Mouse (Mus musculus) left cerebral cortex, adult 11 months (tissue): Measurements from ENCODE around the gene Slc16a1.

ENCODE experiments used
- DNase-seq: peaks from one replicate; pipeline ENCODE4 v3.0.0; 2022; ENCODE audit warnings: low spot score

The Slc16a1 gene

DNA sequence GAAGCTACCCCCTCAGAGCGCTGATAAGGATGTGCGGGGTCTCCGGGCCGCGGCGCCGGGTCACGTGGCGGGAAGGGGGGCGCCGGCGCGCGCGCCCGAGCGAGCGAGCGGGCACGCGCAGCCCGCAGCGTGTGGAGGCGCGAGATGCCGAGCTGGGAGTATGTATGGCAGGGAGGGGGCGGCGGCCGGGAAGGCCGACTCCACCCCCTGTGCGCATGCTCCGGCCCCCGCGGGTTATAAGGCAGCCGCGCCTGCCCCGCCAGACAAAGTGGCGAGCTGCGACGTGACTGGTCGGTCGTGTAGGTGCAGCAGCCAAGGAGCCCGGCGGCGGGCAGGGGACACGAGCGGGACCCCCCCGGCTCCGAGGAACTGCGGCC lies at the start of gene Slc16a1:
Gene Slc16a1, plus strand, starts transcription at position 266 of the 377 bp plus-strand sequence.
- DNase-seq, result peak; percentile 86

DNA sequence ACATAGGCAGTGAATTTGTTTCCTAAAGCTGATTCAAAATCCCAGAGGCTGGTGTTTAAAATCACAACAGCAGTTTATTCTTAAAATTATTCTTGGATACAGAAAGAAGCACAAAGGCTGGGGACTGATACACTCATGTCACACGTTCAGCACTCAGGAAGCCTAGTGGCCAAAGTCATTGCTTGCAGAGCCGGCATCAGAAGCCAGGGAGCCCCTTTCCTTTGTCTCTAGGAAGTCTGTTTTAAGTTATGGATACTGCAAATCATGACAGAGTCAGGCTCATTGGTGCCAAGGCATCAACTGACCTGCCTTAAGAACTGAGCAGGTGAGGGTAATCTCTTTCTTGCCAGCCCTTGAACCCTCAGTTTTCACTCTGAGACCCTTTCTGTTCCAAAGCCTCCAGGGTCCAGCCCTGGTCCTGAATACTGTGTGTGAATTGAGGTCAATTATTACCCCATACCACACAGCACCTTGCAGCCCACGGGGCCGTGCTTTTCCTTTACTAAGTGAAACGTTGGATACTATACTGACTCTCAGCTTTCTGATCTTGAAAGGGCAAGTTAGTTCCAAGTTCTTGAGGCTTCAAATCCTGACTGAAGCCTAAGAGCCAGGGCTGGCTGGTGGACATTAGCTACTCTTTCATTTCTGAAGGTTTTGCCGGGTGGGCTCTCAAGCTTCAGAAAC lies 41.9 kb upstream of the Slc16a1 start:
- no peak for DNase-seq

DNA sequence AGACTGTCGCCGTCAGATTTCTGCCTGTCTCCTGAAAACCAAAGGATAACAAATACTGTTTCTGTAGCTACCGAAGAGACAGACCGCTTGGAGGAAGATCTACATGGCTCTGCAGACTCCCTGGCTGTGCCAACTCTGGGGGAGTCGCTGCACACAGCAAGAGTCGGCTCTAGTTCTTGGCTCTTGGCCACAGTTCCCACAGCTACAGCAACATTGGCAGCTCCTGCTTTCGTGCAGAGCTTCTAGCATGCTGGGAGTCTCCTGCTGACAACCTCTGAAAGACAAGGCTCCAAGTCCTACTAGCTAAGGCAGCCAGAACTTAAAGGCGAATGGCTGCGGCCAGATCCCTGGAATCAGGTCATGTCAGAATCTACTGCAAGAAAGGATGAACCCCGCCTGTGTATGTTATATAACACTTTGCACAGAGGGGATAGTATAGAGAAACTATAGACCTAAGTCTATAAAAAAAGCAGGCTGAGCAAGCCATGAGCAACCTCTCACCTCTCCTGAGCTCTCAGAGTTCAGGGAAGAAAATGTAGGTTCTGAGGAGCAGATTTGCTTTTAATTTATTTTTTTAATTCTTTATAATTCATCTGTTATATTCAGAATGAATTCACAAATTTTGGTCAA lies 41.2 kb upstream of the Slc16a1 start:
- peak; percentile 82 for DNase-seq

DNA sequence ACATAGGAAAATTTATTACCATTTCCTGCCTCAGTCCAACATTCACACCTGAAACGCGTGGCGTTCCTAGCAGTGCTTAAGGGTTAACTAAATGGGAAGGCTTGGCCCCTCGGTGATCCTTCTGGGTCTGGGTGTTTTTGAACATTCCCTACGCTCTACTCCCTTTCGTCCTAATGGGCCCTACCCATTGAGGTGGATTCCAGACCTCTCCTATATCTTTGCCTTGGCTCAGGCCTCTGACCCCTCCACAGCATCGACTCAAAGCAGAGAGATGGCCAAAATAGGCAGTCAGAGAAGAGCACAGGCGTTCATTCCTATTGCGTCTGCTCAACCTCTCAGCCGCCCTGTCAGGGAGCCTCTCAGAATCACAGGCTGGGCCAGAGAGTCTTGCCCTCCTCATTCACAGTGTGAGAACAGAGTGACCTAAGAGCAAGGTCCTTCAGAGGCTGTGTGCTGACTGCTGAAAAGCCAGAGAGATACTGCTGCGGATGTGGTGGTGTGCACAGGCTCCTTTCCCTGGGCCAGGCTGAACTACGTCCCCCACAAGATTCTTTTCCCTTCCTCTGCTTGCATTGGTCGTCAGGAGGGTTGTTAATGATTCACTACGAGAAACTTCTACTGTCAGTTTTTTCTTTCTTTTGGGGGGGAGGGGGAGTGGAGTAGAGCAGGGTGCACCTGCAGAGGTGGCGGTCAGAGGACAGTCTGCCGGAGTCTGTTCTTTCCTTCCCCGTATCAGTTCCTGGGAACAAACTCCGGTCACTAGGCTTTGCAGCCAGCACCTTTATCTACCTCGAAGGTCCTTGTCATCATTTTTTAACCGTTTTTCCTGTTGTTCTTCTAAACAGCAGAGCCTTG lies 38.9 kb upstream of the Slc16a1 start:
- DNase-seq, result no peak

DNA sequence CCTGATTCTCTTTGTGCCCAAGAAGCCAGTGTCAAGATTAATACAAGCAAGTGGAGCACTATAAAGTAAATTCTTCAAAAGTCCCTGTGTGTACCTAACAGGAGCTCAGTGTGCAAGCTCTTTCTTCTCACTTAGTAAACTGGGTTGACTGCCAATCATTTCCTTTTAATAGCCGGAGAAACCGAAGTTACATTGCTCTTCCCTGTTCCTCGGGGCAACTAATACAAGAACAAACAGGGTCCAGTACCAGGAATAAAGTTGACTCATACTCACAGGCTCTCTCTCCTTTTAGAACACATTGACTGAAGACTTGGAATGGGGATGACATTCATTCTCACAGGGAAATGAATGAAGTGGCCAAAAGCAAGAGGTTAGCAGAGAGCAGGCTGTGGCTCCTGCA lies 37.8 kb upstream of the Slc16a1 start:
- DNase-seq, result no peak

DNA sequence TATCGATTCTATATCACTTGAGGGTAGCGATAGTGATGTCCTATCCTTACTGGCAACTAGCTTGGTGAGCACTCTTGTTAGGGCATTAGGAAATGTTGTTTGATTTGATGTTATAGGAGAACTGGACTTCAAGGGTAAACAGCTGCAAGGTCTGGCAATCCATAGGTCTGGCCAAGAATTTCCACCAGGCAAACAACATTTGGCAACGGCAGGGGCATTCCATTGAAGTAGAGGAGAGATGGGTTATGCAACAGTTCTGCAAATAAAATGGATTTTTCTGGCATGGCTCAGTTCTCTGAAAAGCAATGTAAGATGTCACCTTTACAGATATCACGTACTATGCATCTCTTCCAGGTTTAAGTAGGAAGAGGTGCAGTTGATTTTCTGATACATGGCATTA lies 36.8 kb upstream of the Slc16a1 start:
- DNase-seq, result no peak

DNA sequence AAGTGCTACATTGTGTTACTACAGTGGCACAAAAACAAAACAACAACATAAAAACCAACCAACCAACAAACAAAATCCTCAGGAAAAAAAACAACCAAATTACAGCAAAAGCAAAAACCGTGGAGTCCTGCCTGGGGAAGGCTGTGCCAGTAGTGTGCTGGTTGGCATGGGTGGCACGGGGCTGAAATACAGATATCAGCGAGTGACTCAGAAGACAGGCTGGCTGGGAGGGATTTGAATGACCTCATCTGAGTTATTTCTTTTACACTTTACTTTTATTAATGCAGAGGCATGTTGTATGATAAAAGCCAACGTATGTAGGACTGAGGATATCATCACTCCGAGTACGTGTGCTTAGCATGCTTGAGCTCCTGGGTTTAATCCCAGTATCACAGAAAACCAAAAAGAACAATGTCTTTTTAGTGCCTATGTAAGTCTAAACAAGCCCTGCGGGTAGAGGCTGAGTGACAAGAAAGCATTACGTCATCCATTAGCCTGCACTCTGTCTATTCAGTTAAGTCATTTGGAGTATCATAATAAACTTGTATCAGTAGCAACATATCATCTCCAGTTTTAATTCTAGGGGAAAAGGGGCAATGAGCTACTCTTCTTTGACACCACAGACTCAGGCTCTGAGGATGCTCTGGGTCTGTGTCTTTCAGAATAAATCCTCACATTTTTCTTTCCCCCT lies 28.6 kb upstream of the Slc16a1 start:
- DNase-seq, result no peak

DNA sequence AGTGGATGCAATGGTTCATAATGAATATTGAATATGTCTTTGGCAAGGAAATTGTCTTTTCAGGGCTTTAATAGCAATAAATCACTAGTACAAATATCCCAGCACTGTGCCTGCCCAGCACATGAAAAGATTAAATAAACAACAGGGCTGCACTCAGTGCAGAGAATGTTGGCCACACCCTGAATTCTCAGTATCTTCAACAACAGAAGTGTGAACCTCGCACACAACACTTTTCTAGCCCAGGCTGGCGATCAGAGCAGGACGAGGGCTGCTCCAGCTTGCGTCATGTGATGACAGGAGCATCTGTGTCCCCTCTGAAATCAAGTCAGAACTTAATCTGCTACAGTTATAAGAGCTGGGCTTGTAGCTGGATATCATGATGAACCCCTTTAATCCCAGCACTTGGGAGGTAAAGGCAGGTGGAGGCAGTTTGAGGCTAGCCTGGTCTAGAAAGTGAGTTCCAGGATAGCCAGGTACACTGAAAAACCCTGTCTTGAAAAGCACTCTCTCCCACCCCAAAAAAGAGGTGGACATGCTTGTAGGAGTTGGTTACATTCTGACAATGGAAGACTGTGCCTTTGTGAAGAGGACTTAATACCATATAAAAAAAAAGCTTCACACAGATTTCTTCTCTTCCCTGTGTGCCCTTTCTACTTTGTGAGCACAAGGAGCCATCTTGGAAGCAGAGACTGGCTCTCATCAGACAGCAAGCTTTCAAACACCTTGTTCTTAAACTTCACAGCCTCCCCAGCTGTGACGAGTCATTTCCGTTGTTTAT lies 27.8 kb upstream of the Slc16a1 start:
- no peak for DNase-seq

DNA sequence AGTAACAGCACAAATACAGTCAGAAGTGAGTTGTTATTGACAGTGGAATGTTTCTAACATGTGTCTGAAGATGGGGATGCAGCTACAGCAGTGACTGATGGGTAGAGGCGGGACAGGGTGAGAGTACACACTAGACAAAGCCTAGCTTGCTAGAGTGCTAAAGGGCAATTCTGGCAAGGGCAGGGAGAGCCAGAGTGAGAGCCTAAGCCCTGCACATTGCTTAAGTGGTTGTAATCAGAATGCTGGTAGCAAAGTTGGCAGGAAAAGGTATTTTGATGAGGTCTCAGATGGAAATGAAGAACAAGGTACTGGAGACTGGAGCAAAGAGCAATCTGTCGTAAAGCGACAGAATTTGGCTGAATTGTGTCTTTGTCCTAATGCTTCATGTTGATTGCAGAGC lies 26.5 kb upstream of the Slc16a1 start:
- DNase-seq, result no peak

DNA sequence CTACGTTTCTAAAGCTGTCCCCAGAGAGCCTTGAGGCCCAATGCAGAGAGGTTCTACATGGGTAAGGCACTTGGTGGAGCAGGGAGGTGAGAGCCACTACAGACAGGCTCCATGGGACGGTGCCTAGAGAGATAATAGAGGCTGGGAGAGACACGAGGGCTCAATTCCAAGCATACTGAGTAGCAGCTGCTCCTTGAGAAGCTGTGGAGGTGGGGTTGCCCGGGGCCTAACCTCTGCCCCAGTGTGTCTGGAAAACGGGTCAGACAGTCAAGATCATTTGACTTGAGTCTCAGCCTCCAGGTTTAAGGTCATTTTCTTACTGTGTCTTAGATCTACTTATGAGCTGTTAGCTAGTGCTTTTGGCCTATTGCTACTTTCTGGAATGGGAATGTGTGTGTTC lies 25.4 kb upstream of the Slc16a1 start:
- DNase-seq, result no peak

DNA sequence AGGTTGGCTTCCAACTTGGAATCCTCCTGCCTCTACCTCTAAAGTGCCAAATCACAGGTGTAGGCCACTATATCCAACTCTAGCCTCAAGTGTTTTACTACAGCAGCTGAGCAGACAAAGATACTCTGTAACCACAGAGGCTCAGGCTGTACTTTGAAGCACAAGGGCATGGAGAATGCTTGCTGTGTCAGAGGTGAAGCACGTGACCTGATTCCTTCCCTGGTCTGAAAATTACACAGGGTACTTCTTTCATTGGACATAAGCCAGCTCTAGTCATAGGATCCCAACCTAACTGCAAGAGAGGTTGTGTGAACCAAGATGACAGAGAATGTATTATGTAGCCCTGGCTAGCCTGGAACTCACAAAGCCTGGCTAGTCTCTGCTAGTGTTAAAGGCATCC lies 24.4 kb upstream of the Slc16a1 start:
- no peak for DNase-seq

DNA sequence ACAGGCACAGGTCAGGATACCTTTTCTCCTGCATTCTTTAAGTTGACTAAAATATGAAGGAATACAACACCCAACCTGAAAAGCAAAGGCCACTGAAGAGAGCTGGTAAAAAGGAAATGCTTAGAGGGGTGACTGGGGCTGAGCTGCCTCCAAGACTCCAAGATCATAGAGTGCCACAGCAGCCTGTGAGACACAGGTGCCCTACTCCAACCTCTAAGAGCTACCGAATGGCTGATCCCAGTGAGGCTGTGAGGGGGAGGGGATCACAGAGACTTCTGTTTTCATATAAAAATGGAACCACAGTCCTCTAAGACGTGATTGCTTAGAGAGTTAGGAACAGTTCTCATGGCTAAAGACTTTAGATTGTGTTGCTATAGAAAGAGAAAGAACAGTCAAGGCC lies 23.3 kb upstream of the Slc16a1 start:
- no peak for DNase-seq

DNA sequence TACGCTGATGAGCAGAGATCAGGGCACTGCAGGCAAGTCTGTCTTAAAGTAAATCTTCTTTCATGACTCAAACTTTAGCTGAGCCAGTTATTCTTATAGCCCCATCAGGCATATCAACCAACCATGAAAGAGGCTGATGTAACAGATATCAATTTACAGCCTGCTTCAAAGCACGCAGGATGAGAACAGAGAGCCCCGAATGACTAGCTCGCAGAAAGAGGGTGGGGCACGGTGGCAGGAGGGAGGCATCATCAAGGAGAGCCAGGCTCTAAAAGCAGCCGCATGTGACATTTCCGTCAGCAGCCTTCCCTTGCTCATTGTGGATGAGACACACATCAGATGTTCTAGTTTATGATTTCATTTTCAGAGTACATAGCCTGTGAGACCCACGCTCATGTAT lies 22.3 kb upstream of the Slc16a1 start:
- DNase-seq, result no peak

DNA sequence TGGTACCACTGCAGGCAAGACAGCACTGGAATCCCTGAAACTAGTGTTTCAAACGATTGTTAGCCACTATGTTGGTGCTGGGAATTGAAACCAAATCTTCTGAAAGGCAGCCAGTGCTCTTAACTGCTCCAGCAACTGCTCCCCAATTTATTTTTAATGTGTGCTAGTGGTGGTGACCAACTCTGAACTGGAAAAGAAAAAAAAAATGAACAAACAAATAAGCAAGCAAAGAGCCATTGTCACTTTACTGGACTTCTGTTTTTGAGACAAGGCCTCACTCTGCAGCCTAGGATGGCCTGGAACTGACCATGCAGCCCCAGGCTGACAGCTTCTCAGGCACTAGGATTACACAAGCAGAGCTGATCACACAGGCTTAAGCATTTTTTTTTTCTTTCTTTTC lies 16.6 kb upstream of the Slc16a1 start:
- no peak for DNase-seq

DNA sequence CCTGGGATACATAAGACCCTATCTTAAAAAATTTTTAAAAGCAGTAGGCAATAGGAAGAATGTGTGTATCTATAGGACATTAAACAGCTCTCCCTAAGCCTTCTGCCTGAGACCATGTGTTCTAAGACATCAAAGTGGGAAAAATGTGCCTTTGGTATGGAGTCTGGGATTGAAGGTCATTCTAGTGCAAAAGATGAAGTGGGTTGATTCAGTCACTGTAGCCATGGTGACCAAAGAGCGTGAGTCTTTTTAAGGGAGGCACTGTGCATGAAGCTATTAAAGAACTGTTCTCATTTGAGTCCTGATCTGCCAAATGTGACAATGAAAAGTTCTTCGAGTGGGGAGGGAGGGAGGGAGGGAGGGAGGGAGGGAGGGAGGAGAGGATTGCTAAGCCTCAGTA lies 8.7 kb upstream of the Slc16a1 start:
- DNase-seq, result no peak

DNA sequence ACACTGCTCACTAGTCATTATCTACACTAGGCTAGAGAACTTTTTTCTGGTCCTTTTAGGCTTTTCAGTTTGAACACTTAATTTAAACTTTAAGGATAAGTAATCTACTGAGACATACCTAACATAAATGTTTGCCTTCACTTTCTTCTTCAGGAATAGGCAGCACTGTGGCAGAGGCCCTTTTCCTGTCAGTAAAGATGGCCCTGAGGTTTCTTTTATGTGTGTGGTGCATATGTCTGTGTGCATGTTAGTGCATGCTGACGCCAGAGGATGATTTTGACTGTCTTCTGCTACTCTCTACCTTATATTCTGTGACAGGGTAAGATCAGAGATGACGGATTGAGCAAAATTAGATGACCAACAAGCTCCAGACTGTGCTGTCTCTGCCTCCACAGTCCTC lies 7.5 kb upstream of the Slc16a1 start:
- no peak for DNase-seq

DNA sequence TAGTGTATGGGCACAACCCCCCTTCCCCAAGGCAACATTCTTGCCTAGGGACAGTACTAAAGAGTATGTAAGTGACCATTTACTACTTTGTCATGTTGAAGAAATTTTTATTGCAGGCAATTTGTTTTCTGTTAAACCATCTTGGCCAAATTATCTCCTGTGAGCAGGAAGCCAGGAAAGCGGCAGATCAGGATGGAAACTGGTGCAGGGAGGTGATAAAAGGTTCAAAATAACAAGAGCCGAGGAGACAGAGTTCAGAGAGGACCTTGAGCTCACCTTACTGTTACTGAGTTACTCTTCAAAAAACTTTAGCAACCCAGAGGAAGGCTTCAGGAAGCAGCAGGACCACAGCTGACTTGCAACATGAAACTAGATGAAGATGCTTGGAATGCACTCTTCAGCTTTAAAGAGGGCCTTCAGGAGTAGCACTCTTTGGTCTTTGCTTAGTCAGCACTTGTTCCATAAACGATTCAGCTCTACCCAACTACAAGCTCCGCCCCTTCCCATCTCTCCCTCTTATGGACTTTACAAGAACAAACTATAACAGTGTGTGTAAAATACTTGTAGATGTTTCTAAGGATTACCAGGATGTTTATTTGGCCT lies 5.8 kb upstream of the Slc16a1 start:
- no peak for DNase-seq

DNA sequence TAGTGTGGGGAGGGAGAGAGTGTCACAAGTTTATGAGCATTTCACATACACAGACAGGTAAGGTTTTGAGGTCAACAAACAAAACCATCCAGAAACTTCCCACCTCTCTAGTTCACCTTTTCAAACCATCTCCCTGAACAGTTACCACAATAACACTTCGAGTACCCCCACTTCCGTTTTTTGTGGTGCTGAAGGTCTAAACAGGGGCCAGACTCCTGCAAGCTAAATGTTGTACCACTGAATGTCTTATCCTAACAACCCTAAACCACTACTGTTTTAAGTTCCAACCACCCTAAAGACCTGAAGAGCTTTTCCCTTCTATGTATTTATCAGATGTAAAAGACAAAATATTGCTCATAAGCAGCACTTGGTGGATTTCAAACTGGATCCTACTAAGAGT lies 2.0 kb upstream of the Slc16a1 start:
- DNase-seq, result no peak

DNA sequence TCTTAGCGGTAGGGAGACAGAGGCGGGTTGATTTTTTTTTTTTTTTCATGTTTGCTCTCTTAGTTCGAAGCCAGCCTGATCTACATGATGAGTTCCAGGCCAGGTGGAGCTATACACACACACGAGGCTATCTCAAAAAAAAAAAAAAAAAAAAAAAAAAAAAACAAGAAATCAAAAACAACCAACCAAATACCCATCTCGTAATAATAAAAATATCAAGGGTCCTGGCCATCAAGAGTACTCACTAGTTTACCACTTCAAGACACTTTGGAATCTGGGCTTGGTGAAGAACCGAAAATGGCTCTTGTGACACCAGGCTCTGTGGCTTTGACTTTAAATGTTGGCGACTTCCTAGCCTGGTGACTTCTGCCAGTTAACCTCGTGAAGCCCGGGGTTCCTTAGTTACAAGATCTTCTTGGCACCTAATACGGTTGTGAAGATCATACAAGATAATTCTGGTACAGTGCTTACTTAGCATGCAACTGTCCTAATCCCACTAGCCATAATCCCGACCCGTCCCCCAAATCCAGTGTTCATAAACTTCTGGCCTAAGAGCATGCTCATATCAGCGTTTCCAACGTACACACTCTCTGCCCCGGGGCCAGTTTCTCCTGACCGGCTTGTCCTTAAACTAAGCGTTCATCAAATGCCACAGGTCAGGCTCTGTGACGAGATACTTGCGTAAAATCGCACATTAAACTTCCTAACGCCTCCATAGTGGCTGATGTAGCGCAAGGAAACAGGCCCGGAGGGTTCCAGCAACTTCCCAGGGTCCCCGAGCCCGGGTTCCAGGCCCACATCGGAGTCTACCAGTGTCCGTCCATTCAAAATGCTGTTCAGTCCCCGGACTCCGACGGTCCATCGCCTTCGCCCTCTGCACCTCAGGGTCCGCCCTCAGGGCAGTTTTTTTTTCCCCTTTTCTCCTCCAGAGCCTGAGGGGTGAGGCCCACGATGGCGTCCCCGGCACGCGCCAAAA lies 753 bp upstream of the Slc16a1 start:
- DNase-seq, result no peak
